Mouse (Mus musculus) T-helper 2 cell (primary cell): Measurements from ENCODE around the gene Kirrel2.

Experiments
- in situ Hi-C: fragments of 300-600 bp; cut with MboI, MseI; formaldehyde crosslinking; loops from one replicate; pipeline ENCODE4 v1.15.1; 2025; ENCODE audit warnings: high pct_unique_total_duplicates

The Kirrel2 gene

DNA sequence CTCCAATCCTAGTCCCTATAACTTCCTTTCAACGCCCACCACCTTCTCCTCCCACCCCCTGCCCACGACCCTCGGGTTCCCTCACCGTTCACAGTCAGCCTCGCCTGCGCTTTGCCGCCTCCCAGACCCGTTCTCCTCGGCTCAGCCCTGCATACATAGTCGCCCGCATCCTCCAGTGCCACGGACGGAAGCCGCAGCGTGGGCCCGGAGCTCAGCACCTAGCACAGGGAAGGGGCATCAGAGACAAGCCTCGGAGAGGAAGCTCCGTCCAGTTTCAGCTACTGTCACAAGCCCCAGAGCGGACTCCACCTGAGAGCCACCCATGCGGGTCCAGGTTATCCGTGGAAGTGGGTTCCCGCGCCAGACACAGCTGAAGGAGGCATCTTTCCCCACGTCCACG lies 4.2 kb downstream of the Kirrel2 start:
- in situ Hi-C loops, result no loop called here

DNA sequence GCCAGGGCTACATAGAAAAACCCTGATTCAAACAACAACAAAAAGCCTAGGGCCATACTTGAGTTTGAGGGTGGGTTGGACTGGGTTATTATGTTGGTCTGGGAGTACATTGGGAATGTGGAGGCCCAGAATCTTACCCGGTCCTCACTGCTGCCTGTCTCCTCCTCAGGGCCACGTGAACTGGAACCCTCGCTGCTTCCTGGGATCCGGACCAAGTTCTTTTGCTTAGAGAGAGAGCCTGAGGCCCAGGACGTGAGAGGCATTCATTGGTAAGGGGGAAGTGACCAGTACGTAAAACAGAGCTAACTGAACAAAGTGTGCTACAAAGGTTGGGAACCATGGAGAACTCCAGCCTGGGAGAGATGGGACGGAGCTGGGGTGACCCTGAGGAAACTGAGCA lies 7.2 kb downstream of the Kirrel2 start:
- in situ Hi-C loops, result no loop called here

GRCm38 (mm10) chr7:30444971-30445751 lies 12.3 kb downstream of the Kirrel2 start, which contains the start of gene Aplp1:
Aplp1 (minus strand) TSS chr7:30445535.
- in situ Hi-C loops, result no loop called here

DNA sequence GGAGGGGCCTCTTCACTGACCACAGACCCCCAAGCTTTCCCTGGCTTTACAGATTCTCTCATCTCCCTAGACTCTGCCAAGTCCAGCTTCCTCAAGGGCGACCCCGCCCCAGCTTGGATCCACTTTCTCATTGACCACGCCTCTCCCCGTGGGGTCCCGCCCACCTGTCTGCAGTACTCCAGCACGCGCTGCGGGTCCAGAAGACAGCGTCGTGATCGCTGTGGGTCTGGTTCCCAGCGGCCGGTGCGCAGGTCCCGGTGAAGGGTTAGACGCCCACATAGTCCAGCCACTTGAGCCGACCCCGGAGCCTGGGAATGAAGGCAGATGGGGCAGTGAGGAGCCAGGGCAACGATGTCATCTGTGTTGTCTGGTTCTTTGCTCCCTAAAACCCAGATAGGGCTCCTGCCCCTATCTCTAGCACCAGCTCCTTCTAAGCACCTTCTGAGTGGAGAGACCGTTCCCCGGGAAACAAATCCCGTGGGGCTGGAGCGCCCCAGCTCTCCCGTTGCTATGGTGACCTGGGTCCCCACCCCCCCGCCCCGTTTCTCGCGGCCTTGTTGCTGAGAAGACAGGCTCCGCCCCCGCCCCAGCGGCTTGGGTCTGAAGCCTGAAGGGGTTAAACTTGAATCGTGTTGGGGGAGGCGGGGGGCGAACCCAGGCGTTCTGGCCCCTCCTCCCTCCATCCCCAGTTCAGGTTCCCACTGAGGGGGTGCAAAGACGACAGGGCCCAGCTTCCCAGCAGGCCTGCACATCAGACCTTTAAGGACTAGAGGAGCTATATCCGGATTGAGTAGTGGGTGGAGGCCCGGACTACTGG lies 13.1 kb downstream of the Kirrel2 start:
- in situ Hi-C loops, result no loop called here

DNA sequence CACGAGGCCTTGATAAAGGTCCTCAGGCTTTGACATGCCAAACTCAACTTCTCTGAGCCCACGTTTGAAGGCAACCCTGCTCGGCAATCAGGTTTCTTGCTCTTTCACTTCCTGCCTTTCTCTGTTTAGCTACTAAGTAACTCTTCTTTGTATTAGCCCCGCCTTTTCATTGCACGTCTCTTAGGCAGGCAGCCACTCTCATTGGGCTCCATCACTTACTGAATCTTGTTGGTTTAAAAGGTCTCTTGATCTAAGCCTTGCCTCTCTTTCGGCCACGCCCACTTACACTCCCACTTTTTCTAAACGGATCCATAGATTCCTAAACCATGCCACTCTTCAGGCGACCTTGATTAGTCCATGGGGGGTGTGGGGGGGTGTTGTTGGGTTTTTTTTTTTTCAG lies 13.8 kb downstream of the Kirrel2 start:
- in situ Hi-C loops, result no loop called here

DNA sequence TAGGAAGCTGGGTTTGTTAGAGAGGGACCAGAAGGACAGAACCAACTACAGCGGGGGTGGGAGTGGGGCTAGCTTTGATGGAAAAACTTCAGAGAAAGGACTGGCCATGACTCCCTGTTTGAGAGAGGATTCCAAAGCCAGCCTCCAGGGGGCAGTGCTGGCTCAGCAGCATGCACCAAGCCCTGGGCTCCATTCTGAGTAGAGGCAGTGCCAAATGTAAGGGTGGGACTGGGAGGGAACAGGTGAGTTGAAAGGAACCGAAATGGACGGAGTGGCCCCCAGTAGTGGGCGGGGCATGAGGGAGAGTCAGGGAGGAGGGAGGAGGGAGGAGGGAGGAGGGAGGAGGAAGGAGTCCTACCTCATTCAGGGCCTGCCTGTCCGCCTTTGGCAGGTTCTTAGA lies 16.8 kb downstream of the Kirrel2 start:
- in situ Hi-C loops, result no loop called here

DNA sequence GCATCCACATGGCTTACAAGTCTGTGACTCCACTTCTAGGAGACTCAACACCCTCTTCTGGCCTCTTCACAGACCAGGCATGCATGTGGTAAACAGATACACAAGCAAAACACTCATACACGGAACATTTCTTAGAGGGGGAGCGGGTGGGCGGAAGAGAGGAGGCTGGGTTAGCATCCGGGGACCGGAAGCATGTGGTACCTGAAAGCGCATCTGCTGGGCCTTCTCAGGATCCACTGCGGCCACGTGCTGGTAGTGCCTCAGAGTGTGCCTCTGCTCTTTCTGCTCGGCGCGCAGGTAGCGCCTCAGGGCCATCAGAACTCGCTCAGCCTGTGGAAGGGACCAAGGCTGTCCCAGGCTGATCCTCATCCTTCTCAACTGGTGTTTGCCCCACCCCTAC lies 17.8 kb downstream of the Kirrel2 start:
- in situ Hi-C loops, result no loop called here

DNA sequence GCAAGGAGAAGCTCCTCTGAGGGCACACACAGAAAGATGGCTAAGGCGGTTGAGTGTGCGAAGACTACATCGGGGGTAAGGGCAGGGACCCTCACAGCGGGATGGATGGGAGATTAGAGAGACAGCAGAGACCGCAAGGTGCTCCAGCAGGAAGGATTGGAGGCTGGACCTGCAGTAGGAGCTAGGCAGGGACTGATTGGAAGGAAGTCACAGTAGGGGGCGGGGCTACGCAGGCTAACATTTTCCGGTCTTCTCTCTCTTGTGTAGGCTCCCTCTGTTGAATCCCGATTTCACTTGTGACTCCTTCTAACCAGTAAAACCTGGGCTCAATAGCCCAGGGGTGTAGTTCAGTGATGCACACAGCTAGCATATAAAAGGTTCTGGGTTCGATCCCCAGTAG lies 20.6 kb downstream of the Kirrel2 start:
- in situ Hi-C loops, result no loop called here

DNA sequence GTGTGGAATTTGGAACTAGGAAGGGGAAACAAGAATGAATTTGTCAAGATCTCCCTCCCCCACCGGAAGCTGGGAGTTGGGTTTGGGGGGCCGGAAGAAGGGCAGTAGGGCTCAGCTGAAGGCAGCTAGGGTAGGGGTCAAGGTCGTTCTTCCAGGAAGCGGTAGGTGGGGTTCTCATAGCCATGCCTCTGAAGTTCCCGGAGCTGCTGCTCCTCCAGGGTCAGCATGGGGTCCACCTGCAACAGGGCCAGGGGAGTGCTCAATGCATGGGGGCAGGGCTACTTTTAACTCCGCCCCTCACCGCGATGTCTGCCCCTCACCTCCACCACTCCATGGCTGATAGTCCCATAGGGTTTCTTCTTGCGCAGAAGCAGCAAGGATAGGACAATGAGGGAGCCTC lies 22.3 kb downstream of the Kirrel2 start:
- in situ Hi-C loops, result no loop called here

- in situ Hi-C loops, result no loop called here
These were observed 22.8 kb downstream of the Kirrel2 start for GRCm38 (mm10) chr7:30434701-30435100.

GRCm38 (mm10) chr7:30434238-30434637 lies 23.3 kb downstream of the Kirrel2 start:
- in situ Hi-C loops, result no loop called here

DNA sequence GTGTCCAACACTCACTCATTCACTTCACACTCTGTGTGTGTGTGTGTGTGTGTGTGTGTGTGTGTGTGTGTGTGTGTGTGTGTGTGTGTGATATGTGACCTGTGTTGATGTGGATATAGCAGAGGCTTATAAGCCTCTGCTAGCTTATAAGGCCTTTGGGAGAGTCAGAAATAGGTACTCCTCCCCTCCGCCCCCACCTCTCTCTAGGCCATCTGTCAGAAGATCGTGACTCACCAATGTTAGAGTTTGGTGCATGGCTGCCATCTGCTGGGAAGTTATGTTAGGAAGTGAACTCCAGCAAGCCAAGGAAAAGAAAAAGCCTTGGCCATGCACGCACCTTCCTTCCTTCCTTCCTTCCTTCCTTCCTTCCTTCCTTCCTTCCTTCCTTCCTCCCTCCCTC lies 25.7 kb downstream of the Kirrel2 start:
- in situ Hi-C loops, result no loop called here

GRCm38 (mm10) chr7:30430191-30430590 lies 27.3 kb downstream of the Kirrel2 start:
- in situ Hi-C loops, result no loop called here

DNA sequence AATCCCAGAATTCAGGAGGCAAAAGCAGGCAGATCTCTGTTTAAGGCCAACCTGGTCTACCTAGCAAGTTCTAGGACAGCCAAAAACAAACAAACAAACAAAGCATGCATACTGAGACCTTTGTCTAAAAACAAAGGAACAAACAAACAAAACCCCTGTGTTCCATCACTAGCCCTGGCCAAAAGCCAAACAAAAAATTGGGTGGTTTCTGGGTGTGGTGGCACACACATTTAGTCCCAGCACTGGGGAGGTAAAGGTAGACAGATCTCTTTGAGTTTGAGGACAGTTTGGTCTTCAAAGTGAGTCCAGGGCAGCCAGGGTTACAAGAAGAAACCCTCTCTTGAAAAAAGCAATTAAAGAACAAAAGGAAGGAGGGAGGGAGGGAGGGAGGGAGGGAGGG lies 28.2 kb downstream of the Kirrel2 start:
- in situ Hi-C loops, result loop anchor here (5.0 kb wide), 1 partner anchor 57 kb away; no protein-coding TSS in a partner anchor

- in situ Hi-C loops, result loop anchor here (25.0 kb wide), 1 partner anchor 739 kb away; the partner anchor contains the start of gene Gramd1a
These were observed 34.3 kb downstream of the Kirrel2 start for GRCm38 (mm10) chr7:30423071-30423641.

- in situ Hi-C loops, result loop anchor here (25.0 kb wide), 1 partner anchor 740 kb away; the partner anchor contains the start of gene Gramd1a
These were observed 34.9 kb downstream of the Kirrel2 start for GRCm38 (mm10) chr7:30422560-30422959.

DNA sequence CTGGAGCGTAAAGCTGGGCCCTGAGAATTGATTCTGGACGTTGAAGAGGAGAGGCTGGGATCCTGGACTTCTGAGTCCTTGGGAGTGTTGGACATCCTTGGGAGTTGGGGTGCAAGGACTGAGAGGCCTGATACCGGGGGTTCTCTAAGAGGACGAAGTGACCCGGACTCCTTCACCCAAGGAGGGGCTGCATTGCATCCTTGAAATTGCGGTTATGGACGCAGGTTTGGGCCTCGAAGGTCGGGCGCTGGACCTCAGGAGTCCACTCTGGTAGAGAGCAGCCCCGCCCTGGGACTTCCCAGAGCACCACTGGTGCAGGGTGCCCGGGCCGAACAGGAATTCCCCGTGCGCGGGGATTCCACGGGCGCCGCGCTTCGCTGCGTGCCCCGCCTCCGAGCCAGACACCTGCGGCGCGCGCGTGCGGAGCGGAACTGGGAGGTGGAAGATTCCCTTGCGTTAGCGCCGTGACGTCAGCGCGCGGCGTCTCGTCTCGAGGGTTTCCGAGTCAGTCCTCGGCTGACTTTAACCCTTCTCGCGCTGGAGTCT lies 35.5 kb downstream of the Kirrel2 start:
- in situ Hi-C loops, result loop anchor here (25.0 kb wide), 1 partner anchor 740 kb away; the partner anchor contains the start of gene Gramd1a

GRCm38 (mm10) chr7:30421175-30421889 lies 36.2 kb downstream of the Kirrel2 start, which contains the start of gene Nfkbid:
Nfkbid (plus strand) TSS chr7:30421732.
- in situ Hi-C loops, result loop anchor here (25.0 kb wide), 1 partner anchor 741 kb away; the partner anchor contains the start of gene Gramd1a

DNA sequence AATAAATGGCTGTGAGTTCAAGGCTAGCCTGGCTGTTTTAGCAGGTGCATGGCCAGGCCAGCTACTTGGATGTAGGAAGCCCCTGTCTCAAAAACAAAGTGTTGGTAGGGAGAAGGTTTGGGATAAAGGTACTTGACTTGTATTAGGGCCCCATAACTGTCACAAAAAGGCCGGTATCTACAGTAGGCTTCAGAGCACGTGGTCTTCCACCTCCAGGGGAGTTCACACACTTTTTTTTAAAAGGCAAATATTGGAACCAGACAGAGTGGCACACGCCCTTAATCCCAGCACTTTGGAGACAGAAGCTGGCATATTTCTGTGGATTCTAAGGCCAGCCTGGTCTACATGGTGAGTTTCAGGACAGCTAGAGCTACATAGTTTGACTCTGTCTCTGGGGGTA lies 36.8 kb downstream of the Kirrel2 start:
- in situ Hi-C loops, result loop anchor here (25.0 kb wide), 1 partner anchor 742 kb away; the partner anchor contains the start of gene Gramd1a

GRCm38 (mm10) chr7:30419561-30420499 lies 37.7 kb downstream of the Kirrel2 start, which contains the start of gene Hcst:
Hcst (minus strand) TSS chr7:30419854.
- in situ Hi-C loops, result loop anchor here (25.0 kb wide), 1 partner anchor 742 kb away; the partner anchor contains the start of gene Gramd1a
